Mouse (Mus musculus) CH12.LX (cell line): ENCODE measurements around the gene Gm7247. TPM values are rescaled to one million over a fixed set of nuclear protein-coding genes. Genes with fewer than 3 reads are reported as not detected.

Experiments used
- DNase-seq: peaks from one replicate; pipeline ENCODE4 v3.0.0-alpha.2; 2013; ENCODE audit errors: extremely low read depth
- H3K27ac ChIP-seq: 2 replicates; pipeline ENCODE4 v1.5.1; 2012; ENCODE audit warnings: low read depth, mild to moderate bottlenecking, control low read depth, moderate library complexity; ENCODE audit not compliant: insufficient read depth
- H3K27me3 ChIP-seq: replicated peaks from 2 replicates; pipeline ENCODE3; 2012; ENCODE audit warnings: inconsistent platforms
- H3K36me3 ChIP-seq, 2 experiments: replicated peaks in 1 of 2; 2 replicates each; pipeline versions ENCODE3 to v1.6.1; 2012; ENCODE audit warnings: inconsistent platforms in 1 of 2, low read length in 1 of 2, mild to moderate bottlenecking in 1 of 2, mixed read lengths in 1 of 2, moderate library complexity in 1 of 2; ENCODE audit not compliant: control insufficient read depth in 1 of 2, insufficient read depth in 1 of 2
- H3K4me1 ChIP-seq, 2 experiments: 2 replicates each; pipeline ENCODE4 v1.6.1; 2012; ENCODE audit warnings: inconsistent platforms in 1 of 2, moderate library complexity in 1 of 2; ENCODE audit not compliant: insufficient read depth in 2 of 2, control insufficient read depth in 1 of 2
- H3K4me2 ChIP-seq: 2 replicates; pipeline ENCODE4 v1.6.1; 2012; ENCODE audit warnings: low read depth, mild to moderate bottlenecking, control low read depth; ENCODE audit not compliant: poor library complexity, insufficient read depth, severe bottlenecking
- H3K4me3 ChIP-seq, 3 experiments: fragments of 150-350 bp in 1 of 3; sonication (generic) in 1 of 3; replicated peaks in 1 of 3; 2 replicates each; pipeline versions ENCODE3 to v1.5.1; 2011 to 2012; ENCODE audit warnings: low read depth in 2 of 3, low read length in 2 of 3, mild to moderate bottlenecking in 2 of 3, moderate library complexity in 2 of 3, control low read depth in 1 of 3, improper control_type of control experiment in 1 of 3, inconsistent platforms in 1 of 3, mixed read lengths in 1 of 3; ENCODE audit not compliant: poor library complexity in 1 of 3
- H3K79me2 ChIP-seq: replicated peaks from 2 replicates; pipeline ENCODE4 v1.6.1; 2012; ENCODE audit warnings: mild to moderate bottlenecking, moderate library complexity; ENCODE audit not compliant: control insufficient read depth, poor library complexity, insufficient read depth, severe bottlenecking; ENCODE audit errors: extremely low read depth
- H3K9ac ChIP-seq: 2 replicates; pipeline ENCODE4 v1.6.1; 2012; ENCODE audit warnings: low read depth, mild to moderate bottlenecking, control low read depth, moderate library complexity; ENCODE audit not compliant: insufficient read depth
- H3K9me3 ChIP-seq: replicated peaks from 2 replicates; pipeline ENCODE3; 2012; ENCODE audit warnings: low read length, inconsistent platforms, mixed read lengths
- E2F4 ChIP-seq: IDR thresholded peaks from 2 replicates; pipeline ENCODE4 v1.6.1; 2011; ENCODE audit warnings: low read depth, low read length, improper control_type of control experiment; ENCODE audit not compliant: insufficient replicate concordance
- ELF1 ChIP-seq: IDR thresholded peaks from 2 replicates; pipeline ENCODE4 v1.6.1; 2014; ENCODE audit warnings: low read depth, mild to moderate bottlenecking, inconsistent platforms, low read length, improper control_type of control experiment
- EP300 ChIP-seq: IDR thresholded peaks from 2 replicates; pipeline ENCODE4 v1.6.1; 2011; ENCODE audit warnings: low read length, improper control_type of control experiment
- KAT2A ChIP-seq: IDR thresholded peaks from 2 replicates; pipeline ENCODE4 v1.6.1; 2012; ENCODE audit warnings: low read length, improper control_type of control experiment, inconsistent platforms; ENCODE audit not compliant: insufficient replicate concordance
- MAFK ChIP-seq: IDR thresholded peaks from 2 replicates; pipeline ENCODE4 v1.6.1; 2011; ENCODE audit warnings: low read length, improper control_type of control experiment; ENCODE audit not compliant: insufficient replicate concordance
- MAX ChIP-seq: IDR thresholded peaks from 2 replicates; pipeline ENCODE4 v1.6.1; 2011; ENCODE audit warnings: low read length, improper control_type of control experiment
- MAZ ChIP-seq: IDR thresholded peaks from 2 replicates; pipeline ENCODE4 v1.6.1; 2012; ENCODE audit warnings: low read depth, mild to moderate bottlenecking, inconsistent platforms, low read length, improper control_type of control experiment, moderate library complexity
- MEF2A ChIP-seq: IDR thresholded peaks from 2 replicates; pipeline ENCODE4 v1.6.1; 2014; ENCODE audit warnings: low read depth, mild to moderate bottlenecking, inconsistent platforms, low read length, improper control_type of control experiment, borderline replicate concordance
- MXI1 ChIP-seq: IDR thresholded peaks from 2 replicates; pipeline ENCODE4 v1.6.1; 2011; ENCODE audit warnings: mild to moderate bottlenecking, low read depth, low read length, improper control_type of control experiment
- PAX5 ChIP-seq: IDR thresholded peaks from 2 replicates; pipeline ENCODE4 v1.6.1; 2012; ENCODE audit warnings: low read length, inconsistent platforms, mixed read lengths
- POLR2AphosphoS2 ChIP-seq: IDR thresholded peaks from 2 replicates; pipeline ENCODE4 v1.6.1; 2011; ENCODE audit warnings: low read depth, low read length, improper control_type of control experiment
- RAD21 ChIP-seq: IDR thresholded peaks from 2 replicates; pipeline ENCODE4 v1.6.1; 2011; ENCODE audit warnings: low read depth, mild to moderate bottlenecking, low read length, improper control_type of control experiment, moderate library complexity
- SIN3A ChIP-seq: IDR thresholded peaks from 2 replicates; pipeline ENCODE4 v1.6.1; 2012; ENCODE audit warnings: low read length, improper control_type of control experiment, inconsistent platforms
- SMC3 ChIP-seq: IDR thresholded peaks from 2 replicates; pipeline ENCODE4 v1.6.1; 2011; ENCODE audit warnings: low read depth, low read length, improper control_type of control experiment
- TBP ChIP-seq: conservative IDR thresholded peaks from 2 replicates; pipeline ENCODE4 v1.6.1; 2011; ENCODE audit warnings: low read depth, low read length, improper control_type of control experiment
- ZC3H11A ChIP-seq: IDR thresholded peaks from 2 replicates; pipeline ENCODE4 v1.6.1; 2012; ENCODE audit warnings: low read depth, mild to moderate bottlenecking, inconsistent platforms, low read length, improper control_type of control experiment
- ZKSCAN1 ChIP-seq: IDR thresholded peaks from 2 replicates; pipeline ENCODE4 v1.6.1; 2012; ENCODE audit warnings: low read depth, inconsistent platforms, low read length, improper control_type of control experiment, borderline replicate concordance
- ZMIZ1 ChIP-seq: IDR thresholded peaks from 2 replicates; pipeline ENCODE4 v1.6.1; 2012; ENCODE audit warnings: low read depth, mild to moderate bottlenecking, inconsistent platforms, low read length, improper control_type of control experiment
- ZNF384 ChIP-seq: IDR thresholded peaks from 2 replicates; pipeline ENCODE4 v1.6.1; 2012; ENCODE audit warnings: low read depth, low read length, improper control_type of control experiment, inconsistent platforms
- dilution Hi-C: fragments of 300-500 bp; cut with MboI; formaldehyde crosslinking; loops from 2 replicates; pipeline ENCODE4 v1.14.3; 2020; ENCODE audit warnings: low sequenced_read_pairs; ENCODE audit not compliant: extremely low pct_unique_long_range_greater_than_20kb, extremely low pct_ligation_motif_present
- in situ Hi-C: fragments of 300-500 bp; cut with MboI; formaldehyde crosslinking; loops from 3 replicates; pipeline ENCODE4 v1.14.3; 2019; ENCODE audit warnings: low sequenced_read_pairs, low pct_ligation_motif_present, low pct_unique_long_range_greater_than_20kb, mixed read lengths
- polyA plus RNA-seq: library from polyadenylated mRNA; unstranded; fragments of >175 nt; gene quantifications from 2 replicates; pipeline ENCODE4 v1.2.1, GENCODE M21; 2012; ENCODE audit warnings: low read depth; ENCODE audit not compliant: insufficient read length
- total RNA-seq, 2 experiments: library from RNA; depleted of rRNA; stranded (reverse); fragments of 300-350 nt in 1 of 2; fragments of >200 nt in 1 of 2; gene quantifications; 2 replicates each; pipeline ENCODE4 v1.2.3; 2012 to 2014

Gm7247 gene
- total RNA-seq (2012; rRNA removed) (not detected in 2 replicates), total RNA-seq (2014; rRNA removed) (not detected in 2 replicates), polyA plus RNA-seq (not detected in 2 replicates)

GRCm38 (mm10) chr14:51361456-51361855, at the start of gene Gm7247:
Gene Gm7247, plus strand, starts transcription at chr14:51361756.
- dilution Hi-C loops (no loop called here), in situ Hi-C loops (no loop called here)
- peaks cover 0 to 3% of the 10 kb centered on the region in 2 experiments; a peak in 1 of 4 replicates for H3K4me1 ChIP-seq
- H3K9ac ChIP-seq, result no peak within 1 kb of the TSS
- DNase-seq, result no peak
- no peak within 1 kb of the TSS for H3K4me3 ChIP-seq
- H3K79me2 ChIP-seq, result no peaks in the 10 kb centered on the region
- H3K27me3 ChIP-seq, result no peaks in the 10 kb centered on the region
- no peak within 1 kb of the TSS for H3K4me2 ChIP-seq
- H3K36me3 ChIP-seq, result no peaks in the 10 kb centered on the region
- no peaks in the 10 kb centered on the region for H3K9me3 ChIP-seq
- no peak for TF ChIP-seq MAFK
- no peak for TF ChIP-seq ELF1
- TF ChIP-seq ZNF384, result no peak
- TF ChIP-seq POLR2AphosphoS2, result no peak
- no peak for TF ChIP-seq PAX5
- no peak for TF ChIP-seq KAT2A
- H3K27ac ChIP-seq, result no peak within 1 kb of the TSS

- Histone ChIP-seq H3K36me3 (no peaks in the 10 kb centered on the region), H3K4me2 (no peak overlapping the region), H3K4me3 (no peak overlapping the region), H3K27ac (no peak overlapping the region), H3K9me3 (peaks cover 3% of the 10 kb centered on the region), H3K79me2 (no peaks in the 10 kb centered on the region), H3K27me3 (no peaks in the 10 kb centered on the region), H3K4me1 (no peaks in the 10 kb centered on the region), H3K9ac (no peak overlapping the region)
- TF ChIP-seq ZKSCAN1 (no peak), TBP (no peak), ZNF384 (no peak), MAZ (no peak), PAX5 (no peak), E2F4 (no peak), ZC3H11A (no peak), SMC3 (no peak), SIN3A (no peak), MEF2A (no peak), MAFK (no peak), MAX (no peak), MXI1 (no peak), EP300 (no peak), ZMIZ1 (no peak), RAD21 (no peak)
- DNase-seq, result no peak
- dilution Hi-C loops (no loop called here), in situ Hi-C loops (no loop called here)
These were observed 37.6 kb upstream of the Gm7247 start for GRCm38 (mm10) chr14:51324001-51324400.
